Mouse (Mus musculus) ovary, postnatal 14 days (tissue): Measurements from ENCODE around the gene Kcna10.

Source experiments
- DNase-seq: peaks from one replicate; pipeline ENCODE4 v3.0.0; 2022; ENCODE audit warnings: low spot score

The Kcna10 gene

DNA sequence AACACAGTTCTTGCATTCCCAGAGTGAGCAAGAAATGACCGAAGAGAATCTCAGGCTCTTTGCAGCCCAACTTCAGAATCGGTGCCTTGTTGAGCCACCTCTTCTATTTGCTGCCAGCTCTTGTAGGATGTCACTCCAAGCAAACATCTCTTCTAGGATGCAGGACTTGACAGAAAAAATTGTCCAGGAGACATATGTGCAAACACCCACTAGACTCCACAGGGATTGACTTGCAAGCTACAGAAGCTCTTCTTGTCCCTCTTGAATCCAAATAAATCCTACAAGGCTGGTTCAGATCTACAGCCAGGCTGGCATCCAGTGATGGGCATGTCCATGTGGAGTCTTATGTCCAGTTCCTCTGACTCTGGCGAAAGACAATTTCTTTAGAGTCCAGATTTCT, 21.6 kb downstream of the Kcna10 start:
- DNase-seq: no peak

DNA sequence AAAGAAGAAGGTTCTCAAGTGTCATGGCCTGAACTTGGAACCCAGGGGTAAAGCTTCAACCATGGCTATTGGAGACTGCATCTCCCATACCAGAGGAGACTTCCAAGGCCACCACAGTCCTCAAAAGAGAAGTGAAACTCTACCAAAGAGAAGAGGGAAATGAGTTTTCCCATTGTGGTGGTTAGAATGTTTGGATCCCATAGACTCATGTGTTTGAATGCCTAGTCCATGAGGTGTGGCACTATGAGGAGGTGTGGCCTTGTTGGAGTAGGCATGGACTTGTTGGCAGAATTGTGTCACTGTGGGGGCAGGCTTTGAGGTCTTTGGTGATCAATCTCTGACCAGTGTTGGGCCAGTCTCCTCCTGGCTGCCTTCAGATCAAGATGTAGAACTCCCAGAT, 22.3 kb downstream of the Kcna10 start:
- no peak for DNase-seq

DNA sequence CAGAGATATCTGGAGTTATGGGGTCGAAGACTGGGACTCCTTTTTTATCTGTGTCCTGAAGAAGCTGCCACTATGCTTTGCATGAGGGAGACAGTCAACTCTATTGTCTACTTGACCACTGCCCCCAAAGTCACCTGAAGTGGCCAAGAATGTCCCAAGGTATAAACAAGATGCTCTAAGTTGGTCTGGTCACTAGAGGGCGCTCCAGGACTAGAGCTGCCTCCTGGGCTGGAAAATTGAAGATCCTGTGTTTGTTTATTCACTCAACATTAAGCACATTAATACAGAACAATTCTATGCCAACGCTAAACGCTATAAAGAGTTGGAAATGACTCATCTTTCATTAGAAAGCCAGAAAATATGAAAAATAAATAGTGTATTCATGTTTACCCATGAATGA, 23.1 kb downstream of the Kcna10 start:
- peak; percentile 61 for DNase-seq

DNA sequence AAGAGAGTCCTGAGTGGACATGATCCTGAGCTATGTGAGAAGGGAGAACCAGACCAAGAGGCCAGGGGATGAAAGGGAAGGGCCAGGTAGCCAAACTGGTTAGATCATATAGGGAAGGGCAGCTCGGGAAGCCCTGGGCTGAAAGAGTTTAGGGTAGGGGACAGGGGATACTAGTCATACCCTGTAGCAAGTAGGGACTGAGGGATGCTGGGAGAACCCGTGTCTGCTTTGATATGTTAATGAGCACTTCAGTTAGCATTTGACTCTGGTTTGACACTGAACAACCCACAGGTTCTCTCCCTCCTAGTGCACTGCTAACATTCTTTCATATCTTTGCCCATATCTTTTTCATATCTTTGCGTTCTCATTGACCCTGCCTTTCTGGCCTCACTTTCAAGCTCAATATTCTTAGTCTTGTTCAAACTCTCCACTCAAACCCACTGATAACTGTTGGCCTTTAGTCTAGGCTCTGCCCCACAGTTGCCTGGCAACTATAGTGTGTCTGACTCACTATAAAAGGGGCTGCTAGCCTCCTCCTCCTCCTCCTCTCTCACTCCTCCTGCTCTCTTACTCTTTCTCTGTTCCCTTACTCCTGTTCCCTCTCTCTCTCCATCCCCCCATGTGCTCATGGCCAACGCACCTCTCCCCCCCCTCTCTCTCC, 23.8 kb downstream of the Kcna10 start:
- no peak for DNase-seq

DNA sequence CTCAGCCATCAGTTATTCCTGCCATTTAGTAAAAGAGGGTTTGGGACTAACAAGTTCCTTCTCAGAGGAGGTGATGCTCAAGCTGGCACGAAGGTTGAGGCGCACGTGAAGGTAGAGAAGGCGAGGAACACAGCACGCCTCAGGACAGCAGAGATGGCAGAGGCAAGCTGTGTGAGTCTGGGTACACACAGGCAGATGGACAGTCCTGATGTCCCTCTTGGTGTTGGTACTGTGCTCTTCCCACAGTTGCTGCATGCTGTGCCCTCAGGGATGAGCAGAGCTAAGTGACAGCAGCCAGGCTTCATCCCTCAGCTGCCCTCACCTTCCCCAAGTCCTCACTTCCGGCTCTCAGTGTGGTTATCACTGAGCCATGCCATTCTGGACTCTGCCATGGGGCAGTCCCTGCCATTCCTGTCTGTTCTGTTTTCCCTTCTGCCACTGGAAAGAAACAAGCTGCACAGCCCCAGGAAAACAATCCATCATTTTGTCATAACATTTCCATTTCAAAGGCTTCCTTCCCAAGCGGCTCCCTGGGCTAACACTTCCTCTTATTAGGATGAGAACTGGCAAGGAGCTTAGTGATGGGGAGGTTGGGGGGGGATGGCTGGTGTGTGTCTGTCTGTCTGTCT, 24.9 kb downstream of the Kcna10 start:
- no peak for DNase-seq

DNA sequence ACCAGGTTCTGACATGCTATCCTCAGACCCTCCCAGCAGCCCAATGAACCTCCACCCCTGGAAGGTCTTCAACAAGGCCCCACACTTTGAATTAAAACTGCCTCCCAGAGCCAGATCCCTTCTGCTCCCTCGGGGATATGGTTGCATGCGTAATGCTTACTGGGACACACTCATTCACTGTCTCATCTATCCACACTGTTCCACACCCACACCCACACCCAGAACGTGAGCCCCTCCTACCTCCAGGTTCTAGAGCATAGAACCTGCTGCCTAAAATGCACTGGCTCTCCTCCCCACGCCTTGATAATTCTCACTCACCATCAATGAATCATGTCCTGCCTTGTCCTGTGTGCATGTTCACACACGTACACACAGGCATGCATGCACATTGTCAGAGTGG, 31.8 kb downstream of the Kcna10 start:
- DNase-seq: no peak

DNA sequence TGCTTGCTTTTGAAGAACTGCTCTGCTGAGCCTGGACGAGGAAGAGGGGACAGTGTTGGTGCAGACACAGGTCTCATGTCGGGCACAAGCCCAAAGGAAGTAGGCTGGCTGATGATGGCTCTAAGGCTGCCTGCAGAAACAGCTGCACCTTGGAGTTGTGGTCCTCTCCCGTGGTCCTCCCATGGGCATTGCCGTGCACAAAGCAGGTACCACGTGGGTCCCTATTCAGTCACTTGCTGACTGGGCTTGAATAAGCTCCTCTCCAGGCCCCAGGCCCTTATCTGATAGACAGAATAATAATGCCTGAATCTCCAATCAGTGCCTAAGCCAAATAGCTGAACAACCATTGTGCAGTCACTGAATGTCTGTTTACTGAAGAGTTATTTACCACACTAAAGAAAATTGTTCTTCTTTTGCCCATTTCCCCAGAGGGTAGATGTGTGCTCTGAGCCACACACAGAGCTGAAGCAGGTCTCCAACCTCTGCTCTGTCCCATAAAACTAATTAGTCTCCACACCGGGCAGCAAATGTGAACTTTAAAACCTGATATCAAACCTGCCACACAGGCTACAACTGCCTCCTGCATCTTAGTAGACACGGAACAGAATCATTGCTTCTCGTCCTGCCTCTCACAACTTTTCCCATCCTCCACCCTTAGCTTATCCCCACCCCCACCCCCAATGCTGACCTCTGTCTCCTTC, 33.7 kb downstream of the Kcna10 start:
- no peak for DNase-seq

DNA sequence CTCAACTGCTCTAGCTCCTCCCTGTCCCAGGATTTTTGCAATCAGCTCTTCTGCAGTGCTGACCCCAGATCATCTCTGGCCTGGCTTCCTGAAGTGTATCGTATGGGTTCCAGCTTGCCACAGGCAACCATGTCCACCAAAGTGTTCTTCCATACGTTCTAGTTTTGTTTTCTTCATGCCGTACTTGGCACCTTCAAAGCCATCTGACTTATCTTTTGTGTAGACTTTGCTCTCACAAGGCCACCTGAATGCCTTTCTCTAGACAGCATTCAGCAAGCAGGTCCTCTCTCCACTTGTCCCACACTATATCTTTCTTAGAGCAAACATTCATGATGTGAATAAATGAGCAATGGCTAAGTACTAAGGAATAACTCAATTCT, 34.2 kb downstream of the Kcna10 start:
- no peak for DNase-seq

DNA sequence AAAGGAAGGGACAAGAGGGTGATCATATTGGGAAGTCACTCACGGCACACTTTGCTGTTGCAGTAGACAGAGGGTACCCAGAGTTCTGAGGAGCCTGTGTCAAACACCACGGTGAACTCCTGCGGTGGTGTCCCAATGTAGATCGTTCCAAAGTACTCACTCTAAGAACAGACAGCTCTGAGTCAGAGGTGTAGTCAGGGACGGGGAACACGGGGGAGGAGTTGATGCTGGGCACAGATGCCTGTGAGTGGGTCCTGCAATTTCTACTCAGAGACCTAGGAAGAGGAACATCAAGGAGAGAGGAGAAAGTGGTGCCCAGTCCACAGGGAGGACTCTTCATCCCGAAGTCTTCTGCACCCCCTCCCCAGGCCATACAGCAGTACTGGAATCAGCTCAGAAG, 35.7 kb downstream of the Kcna10 start:
- DNase-seq: no peak

DNA sequence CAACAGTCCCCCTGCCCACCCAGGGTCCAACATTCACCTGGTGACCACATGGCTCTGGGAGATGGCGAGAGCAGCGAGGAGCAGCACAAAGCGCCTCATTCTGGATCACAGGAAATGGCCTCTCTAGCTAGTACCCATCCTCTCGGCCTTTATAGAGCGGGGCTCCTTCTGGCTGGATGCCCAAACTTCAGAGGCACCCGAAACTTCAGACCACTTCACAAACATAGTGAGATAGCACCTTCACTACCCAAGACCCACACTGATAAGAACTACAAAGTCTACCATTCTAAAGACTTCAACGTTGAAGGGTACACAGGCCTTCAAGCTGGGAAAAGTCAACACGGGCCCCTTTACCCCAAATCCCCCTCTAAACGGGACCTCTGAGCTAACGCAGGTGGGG, 38.8 kb downstream of the Kcna10 start, which contains the start of gene Cym:
Cym (minus strand) TSS at position 125 of the 400 bp plus-strand sequence.
- DNase-seq: no peak

DNA sequence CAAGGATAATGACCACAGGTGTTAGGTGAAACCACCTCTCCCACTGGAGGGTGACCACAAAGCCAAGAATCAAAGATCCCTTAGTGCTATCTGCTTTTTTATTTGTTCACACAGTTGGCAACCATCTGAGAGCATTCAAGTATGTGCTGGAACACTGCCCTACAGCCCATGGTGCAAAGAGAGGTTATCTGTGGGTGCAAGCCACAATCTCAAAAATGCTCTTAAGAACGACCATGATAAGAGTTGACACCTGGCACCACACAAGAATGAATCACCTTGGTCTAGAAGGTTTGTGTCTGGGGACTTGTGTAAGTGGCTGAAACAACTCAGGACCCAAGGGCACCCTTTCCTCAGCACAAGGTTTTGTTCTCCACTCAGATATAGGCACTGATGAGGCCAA, 40.4 kb downstream of the Kcna10 start:
- DNase-seq: no peak

DNA sequence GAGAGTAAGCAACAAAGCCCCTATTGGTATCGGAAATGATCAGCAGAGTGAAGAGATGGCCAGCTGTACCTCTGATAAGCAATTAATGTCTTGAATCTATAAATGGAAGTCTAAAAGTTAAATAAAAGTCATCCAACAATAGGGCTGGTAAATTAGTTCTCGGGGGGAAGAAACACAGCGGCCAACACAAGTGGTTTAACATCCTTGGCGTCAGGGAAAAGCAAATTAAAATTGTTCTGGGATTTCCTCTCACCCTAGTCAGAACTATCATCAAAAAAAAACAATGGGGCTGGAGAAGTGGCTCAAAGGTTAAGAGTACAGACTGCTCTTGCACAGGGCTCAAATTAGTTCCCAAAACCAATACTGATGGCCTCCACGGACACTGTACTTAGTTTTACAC, 43.0 kb downstream of the Kcna10 start:
- no peak for DNase-seq

DNA sequence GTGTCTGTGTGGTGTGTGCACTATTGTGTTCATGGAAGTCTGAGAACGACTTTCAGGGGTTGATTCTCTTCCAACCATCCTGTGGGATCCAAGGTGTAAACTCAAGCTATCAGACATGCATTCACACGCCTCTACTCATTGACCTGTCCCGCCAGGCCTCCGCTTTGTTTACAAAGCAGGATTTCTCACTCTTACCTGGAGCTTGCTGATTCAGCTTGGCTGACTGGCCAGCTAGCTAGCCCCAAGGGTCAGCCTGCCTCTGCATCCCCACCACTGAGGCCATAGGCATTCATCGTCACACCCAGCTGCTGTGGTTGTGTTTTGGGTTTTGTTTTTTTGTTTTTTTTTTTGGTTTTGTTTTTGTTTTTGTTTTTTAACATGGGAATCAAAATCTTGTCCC, 46.4 kb downstream of the Kcna10 start:
- DNase-seq: no peak

DNA sequence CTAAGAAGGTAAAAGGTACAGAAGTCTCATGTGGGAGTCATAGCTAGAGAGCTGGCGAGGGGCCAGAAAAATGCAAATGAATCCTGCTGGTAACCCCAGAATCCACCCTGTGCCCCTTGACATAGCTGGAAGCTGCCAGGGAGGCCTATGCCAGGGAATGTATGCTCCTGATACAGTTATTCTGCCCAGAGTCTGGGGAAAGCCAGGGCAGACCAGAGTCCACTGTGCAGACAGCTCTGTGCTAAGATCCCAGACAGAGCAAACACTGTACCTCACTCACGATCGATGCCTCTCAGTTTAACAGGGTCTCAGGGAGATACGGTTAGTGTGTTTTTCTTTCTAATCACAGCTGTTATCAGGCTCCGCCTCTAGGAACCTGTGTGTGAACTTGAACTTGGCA, 47.0 kb downstream of the Kcna10 start:
- no peak for DNase-seq

DNA sequence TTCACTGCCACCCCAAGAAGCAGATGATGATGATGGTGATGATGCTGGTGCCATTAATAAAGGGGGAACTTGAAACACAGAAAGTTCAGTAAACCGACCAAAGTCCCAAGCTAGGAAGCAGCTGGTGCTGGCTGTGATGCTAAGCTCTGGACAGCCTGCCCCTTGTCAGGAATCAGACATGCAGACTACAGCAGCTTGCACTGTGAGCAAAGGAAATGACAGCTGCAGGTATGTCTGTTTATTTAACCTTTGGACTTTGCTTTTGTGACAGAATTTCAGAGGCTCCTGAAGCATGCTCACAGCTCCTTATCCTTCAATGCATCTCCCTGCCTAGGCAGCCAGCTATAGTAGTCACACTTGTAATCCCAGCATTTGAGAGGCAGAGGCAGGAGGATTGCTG, 47.7 kb downstream of the Kcna10 start, which contains the start of gene A630076J17Rik:
A630076J17Rik (plus strand) TSS at position 88 of the 400 bp plus-strand sequence.
- no peak for DNase-seq

DNA sequence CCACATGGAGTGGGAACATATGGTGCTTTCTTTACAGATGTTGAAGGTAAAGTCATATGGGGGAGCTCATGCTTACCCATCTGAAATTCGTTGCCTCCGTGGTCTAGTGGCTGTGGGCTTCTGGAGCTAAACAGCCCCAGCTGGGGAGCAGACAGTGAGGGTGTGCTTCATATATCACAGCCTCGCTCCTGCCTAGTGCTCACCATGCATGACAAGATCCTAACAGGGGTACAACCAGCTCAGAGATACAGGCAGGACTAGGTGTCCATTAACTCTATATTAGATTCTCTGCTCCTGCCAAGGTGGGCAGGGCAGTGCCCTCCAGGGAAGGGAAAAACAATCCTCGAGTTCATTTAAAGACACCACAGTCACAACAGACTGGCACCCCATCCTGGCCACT, 48.3 kb downstream of the Kcna10 start:
- DNase-seq: no peak

DNA sequence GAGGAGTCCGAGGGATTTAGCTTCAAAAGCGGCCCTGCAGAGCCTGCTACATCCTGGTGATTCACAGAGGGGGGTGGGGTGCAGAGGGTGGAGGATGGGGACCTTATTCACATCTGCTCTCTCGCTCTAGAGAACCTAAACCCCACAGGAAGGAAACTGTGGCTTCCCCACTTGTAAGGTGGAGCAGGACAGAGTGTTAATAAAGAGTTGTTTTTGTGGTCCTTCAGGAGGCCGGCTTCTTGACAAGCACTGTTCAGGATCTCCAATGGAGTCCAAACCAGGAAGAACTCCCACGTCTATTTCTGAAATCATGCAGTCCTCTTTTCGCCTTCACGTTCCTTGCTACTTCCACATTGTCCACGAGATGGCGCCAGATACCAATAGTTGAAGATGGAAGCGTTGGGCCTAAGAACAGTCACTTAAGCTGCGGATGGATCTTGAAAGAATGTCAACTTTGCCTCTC, 50.5 kb downstream of the Kcna10 start:
- peak; percentile 87 for DNase-seq

DNA sequence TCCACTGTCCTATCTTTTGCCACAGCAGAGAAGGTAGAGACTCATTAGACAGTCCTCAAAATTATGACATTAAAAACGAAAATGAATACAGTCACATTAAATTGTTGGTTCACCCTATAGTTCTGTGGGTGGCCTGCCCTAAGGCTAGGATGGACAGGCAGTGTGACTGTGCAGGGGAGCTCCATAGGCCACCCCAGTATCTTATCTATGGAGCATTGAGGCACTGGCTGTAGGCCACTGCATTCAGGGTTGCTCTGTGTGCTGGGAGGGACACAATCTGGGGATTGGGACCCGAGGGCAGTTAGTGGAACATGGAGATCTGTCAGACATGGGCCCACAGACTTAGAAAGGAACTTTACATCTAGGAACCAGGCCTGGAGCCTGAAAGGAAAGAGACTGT, 51.1 kb downstream of the Kcna10 start:
- no peak for DNase-seq

DNA sequence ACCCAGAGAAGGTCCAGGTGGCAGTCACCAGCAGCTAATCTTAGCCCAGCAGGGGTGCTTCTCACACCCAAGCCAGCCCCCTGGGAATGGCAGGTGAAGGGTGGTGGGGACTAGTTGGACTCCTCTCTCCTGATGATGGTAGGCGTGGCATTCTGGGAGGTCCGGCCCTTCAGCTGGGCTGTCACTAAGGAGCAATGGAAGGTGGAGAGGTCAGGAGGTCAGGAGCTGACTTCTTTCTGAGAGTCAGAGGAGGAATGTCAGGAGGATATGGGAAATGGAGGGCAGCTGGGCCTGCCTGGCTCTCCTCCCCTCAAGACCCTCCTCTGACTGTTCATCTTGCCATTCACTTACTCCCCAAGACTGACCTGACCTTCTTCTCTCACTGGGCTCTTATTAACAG, 55.2 kb downstream of the Kcna10 start:
- no peak for DNase-seq

DNA sequence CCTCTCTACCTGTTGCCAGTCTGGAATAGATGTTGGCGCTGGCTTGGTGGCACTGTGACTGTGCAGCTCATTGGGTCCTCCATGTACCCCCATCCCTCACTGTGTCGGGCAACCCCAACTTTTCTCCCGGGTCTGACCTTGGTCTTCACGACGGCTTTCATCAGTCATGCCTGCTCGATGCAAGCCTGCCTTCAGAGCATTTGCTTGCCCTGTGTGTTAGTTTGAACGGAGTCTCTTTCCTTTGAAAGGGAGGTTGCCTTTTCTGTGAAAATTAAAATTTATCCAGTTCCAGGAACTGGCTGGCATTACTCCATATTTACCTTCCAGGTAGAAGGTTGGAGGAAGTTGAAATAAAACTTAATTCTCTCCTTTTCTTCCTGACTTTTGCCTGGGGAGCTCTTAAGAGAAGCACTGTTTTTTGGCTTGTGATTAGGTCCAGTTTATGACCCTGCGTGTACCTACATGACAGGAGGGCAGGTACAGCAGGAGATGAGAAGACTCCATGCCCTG, 55.7 kb downstream of the Kcna10 start:
- DNase-seq: no peak

DNA sequence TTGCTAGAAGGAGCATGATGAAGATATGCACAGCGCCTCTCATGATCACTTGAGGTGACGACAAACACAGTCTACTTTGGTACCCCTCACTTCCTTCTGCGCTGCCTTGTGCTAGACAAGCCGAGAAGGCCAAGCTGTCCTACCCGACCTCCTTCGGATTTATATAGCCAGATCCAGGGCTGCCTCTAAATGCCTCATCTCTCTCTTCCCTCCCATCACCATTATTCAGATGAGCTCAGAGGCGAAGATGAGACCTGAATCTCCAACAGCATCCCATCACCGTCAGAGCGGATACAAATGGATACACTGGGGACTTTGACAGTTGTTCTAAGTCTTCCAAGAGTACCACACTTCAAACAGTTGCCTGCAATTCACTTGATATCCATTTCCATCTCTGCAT, 56.8 kb downstream of the Kcna10 start, which contains the start of gene Prok1:
Prok1 (minus strand) TSS at position 101 of the 400 bp plus-strand sequence.
- no peak for DNase-seq

DNA sequence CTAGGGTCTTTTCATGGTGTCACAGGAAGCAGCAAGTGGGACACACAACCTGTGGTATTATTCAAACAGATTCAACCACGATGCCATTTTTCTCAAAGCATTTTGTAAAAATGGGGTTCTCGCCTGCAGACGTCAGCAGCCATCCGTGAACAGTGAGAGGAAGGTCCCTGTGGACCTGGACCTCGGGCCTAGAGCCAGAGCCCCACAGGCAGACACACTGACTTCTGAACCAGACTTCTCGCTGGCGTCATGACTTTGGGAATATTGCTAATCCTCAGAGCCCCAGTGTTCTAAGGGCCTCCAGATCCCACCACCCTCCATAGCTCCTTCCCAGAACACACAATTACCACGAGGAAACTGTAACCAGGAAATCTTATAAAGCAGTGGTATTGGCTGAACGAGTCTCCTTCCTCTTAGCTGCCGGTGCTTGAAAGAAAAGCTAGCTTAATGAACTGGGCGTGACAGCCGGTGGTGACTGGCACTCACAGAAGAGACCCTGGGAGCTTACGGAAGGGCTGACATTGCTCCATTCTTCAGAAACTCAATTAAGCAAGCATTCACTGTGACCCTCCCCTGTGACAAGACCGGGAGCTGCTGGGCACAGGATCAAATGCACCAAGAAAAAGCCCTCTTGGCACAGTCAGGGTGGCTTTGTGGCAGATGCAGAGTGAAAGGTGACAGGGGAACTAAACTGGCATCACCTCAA, 58.7 kb downstream of the Kcna10 start:
- no peak for DNase-seq
